Comparison of ENCODE assay signal across 8 mouse cellular contexts in genomic region chr10:42957881-42958651, GRCm38 (mm10).
DNase-seq lines count a peak whose midpoint lies in the region; ATAC-seq lines count a peak whose summit lies in the region.

No protein-coding gene starts in this region.

- H3K9me3 ChIP-seq in intestine, embryonic 15.5 days = no peaks in the 10 kb centered on the region
- H3K9me3 ChIP-seq in midbrain, embryonic 10.5 days (replicated peaks) = no peaks in the 10 kb centered on the region

- peak; percentile 15 to 47 for DNase-seq in spleen, adult 18-20 months
- DNase-seq in spleen, adult 12 weeks (ENCODE audit: low spot score) = no peak
- DNase-seq in gastrocnemius, postnatal 25 days = peak; percentile 28
- DNase-seq in left cerebral cortex, postnatal 36 days (ENCODE audit: low spot score in 2 of 2) = peak; percentile 72 to 78
- peak; percentile 80 for DNase-seq in midbrain, embryonic 10.5 days (ENCODE audit: low spot score)
- peak; percentile 35 to 69 for DNase-seq in spleen, postnatal 10 days (ENCODE audit: low spot score in 2 of 2)

- peak overlapping the region; percentile 20; the same call in 1 of the 2 replicates for H3K9ac ChIP-seq in intestine, embryonic 15.5 days

- H3K4me3 ChIP-seq in intestine, embryonic 15.5 days (replicated peaks) = 0 out of 2 replicates have a peak overlapping the region, but pooled peaks have one; percentile 13
- peak overlapping the region; percentile 51 for H3K4me3 ChIP-seq in midbrain, embryonic 10.5 days

- WGBS in intestine, embryonic 15.5 days = 8% methylated on average over 21 of the region's 21 CpGs
- WGBS in midbrain, embryonic 10.5 days = 7% methylated on average over 21 of the region's 21 CpGs

- H3K27me3 ChIP-seq in intestine, embryonic 15.5 days (replicated peaks) = 0 out of 2 replicates have a peak, but pooled peaks cover 5% of the 10 kb centered on the region
- peaks cover 26% of the 10 kb centered on the region for H3K27me3 ChIP-seq in midbrain, embryonic 10.5 days (ENCODE audit: low read depth, poor library complexity, severe bottlenecking)

- no peak overlapping the region for H3K27ac ChIP-seq in intestine, embryonic 15.5 days
- peak overlapping the region; percentile 78 for H3K27ac ChIP-seq in midbrain, embryonic 10.5 days (replicated peaks)

- H3K4me1 ChIP-seq in intestine, embryonic 15.5 days (replicated peaks) = peaks cover 8% of the 10 kb centered on the region; the same call in 1 of the 2 replicates
- peaks cover 23% of the 10 kb centered on the region for H3K4me1 ChIP-seq in midbrain, embryonic 10.5 days

- ATAC-seq in common myeloid progenitor, adult 5-6 weeks (replicated peaks; ENCODE audit: low read depth, poor library complexity, severe bottlenecking) = peak; percentile 67
- peak; percentile 66 for ATAC-seq in intestine, embryonic 15.5 days

- H3K36me3 ChIP-seq in intestine, embryonic 15.5 days = no peaks in the 10 kb centered on the region
- H3K36me3 ChIP-seq in midbrain, embryonic 10.5 days = no peaks in the 10 kb centered on the region

- intact Hi-C loops in left cerebral cortex, postnatal 36 days (cut with DNase I) = loop anchor here (2.0 to 10.0 kb wide), 2 partner anchors 29 to 507 kb away; no protein-coding TSS in a partner anchor

- peak overlapping the region; percentile 53 for H3K4me2 ChIP-seq in intestine, embryonic 15.5 days (replicated peaks)
